Mouse (Mus musculus) myocyte (in vitro differentiated cells): Measurements from ENCODE around the gene Strbp. TPM values are rescaled to one million over a fixed set of nuclear protein-coding genes. Genes with fewer than 3 reads are reported as not detected.

Experiments used
- H3K27me3 ChIP-seq: one replicate; pipeline ENCODE4 v1.6.1; 2011; ENCODE audit not compliant: control insufficient read depth, insufficient read depth, insufficient read length
- H3K36me3 ChIP-seq: one replicate; pipeline ENCODE4 v1.6.1; 2011; ENCODE audit not compliant: control insufficient read depth, insufficient read depth
- H3K4me2 ChIP-seq: one replicate; pipeline ENCODE4 v1.6.1; 2011; ENCODE audit warnings: low read depth, control low read depth
- H3K4me3 ChIP-seq: one replicate; pipeline ENCODE4 v1.5.1; 2011; ENCODE audit warnings: mild to moderate bottlenecking, control low read depth, moderate library complexity
- H3K79me2 ChIP-seq: one replicate; pipeline ENCODE4 v1.6.1; 2011; ENCODE audit not compliant: control insufficient read depth, insufficient read depth
- H3ac ChIP-seq: one replicate; pipeline ENCODE4 v1.6.1; 2011; ENCODE audit not compliant: control insufficient read depth, insufficient read length
- CEBPB ChIP-seq: IDR thresholded peaks from 2 replicates; pipeline ENCODE4 v1.6.1; 2011; ENCODE audit warnings: mild to moderate bottlenecking, moderate library complexity; ENCODE audit not compliant: poor library complexity, insufficient read depth, severe bottlenecking
- E2F4 ChIP-seq: IDR thresholded peaks from one replicate; pipeline ENCODE4 v1.6.1; 2011; ENCODE audit warnings: mild to moderate bottlenecking, control low read depth, moderate library complexity; ENCODE audit not compliant: insufficient read depth
- MAX ChIP-seq: IDR thresholded peaks from one replicate; pipeline ENCODE4 v1.6.1; 2011; ENCODE audit warnings: low read depth, mild to moderate bottlenecking, control low read depth
- MYOD1 ChIP-seq, 3 experiments: IDR thresholded peaks; one replicate each; pipeline ENCODE4 v1.6.1; 2011; ENCODE audit warnings: control low read depth in 2 of 3, low read depth in 2 of 3, mild to moderate bottlenecking in 2 of 3, moderate library complexity in 1 of 3; ENCODE audit not compliant: insufficient read length in 2 of 3, control insufficient read depth in 1 of 3
- MYOG ChIP-seq, 3 experiments: IDR thresholded peaks; one replicate each; pipeline ENCODE4 v1.6.1; 2011; ENCODE audit warnings: control low read depth in 2 of 3, low read depth in 2 of 3, mild to moderate bottlenecking in 2 of 3; ENCODE audit not compliant: insufficient read length in 2 of 3, control insufficient read depth in 1 of 3, insufficient read depth in 1 of 3
- POLR2A ChIP-seq: IDR thresholded peaks from one replicate; pipeline ENCODE4 v1.6.1; 2011; ENCODE audit warnings: low read depth, mild to moderate bottlenecking, control low read depth, moderate library complexity; ENCODE audit not compliant: insufficient read length
- POLR2AphosphoS2 ChIP-seq: IDR thresholded peaks from one replicate; pipeline ENCODE4 v1.6.1; 2011; ENCODE audit warnings: low read depth, control low read depth; ENCODE audit not compliant: insufficient read length
- REST ChIP-seq: IDR thresholded peaks from one replicate; pipeline ENCODE4 v1.6.1; 2011; ENCODE audit warnings: mild to moderate bottlenecking, control low read depth, moderate library complexity; ENCODE audit not compliant: insufficient read depth, insufficient read length
- SRF ChIP-seq: IDR thresholded peaks from one replicate; pipeline ENCODE4 v1.6.1; 2011; ENCODE audit warnings: low read depth; ENCODE audit not compliant: control insufficient read depth, insufficient read length
- TCF12 ChIP-seq: IDR thresholded peaks from one replicate; pipeline ENCODE4 v1.6.1; 2011; ENCODE audit warnings: mild to moderate bottlenecking, control low read depth; ENCODE audit not compliant: poor library complexity, insufficient read depth, severe bottlenecking
- TCF3 ChIP-seq: IDR thresholded peaks from one replicate; pipeline ENCODE4 v1.6.1; 2011; ENCODE audit warnings: low read depth, control low read depth; ENCODE audit not compliant: insufficient read length
- USF1 ChIP-seq: IDR thresholded peaks from one replicate; pipeline ENCODE4 v1.6.1; 2011; ENCODE audit warnings: low read depth, mild to moderate bottlenecking, control low read depth, moderate library complexity
- polyA plus RNA-seq: library from polyadenylated mRNA; unstranded; fragments of >200 nt; fragmentation: generic; extraction: Trizol; gene quantifications from one replicate; pipeline ENCODE4 v1.2.1, GENCODE M21; 2012; ENCODE audit warnings: missing spikeins

Strbp gene
- polyA plus RNA-seq, 1 experiment: 2.4 TPM

GRCm38 (mm10) chr2:37687031-37687430 lies 16.6 kb downstream of the Strbp start:
- Histone ChIP-seq H3ac (no peak overlapping the region), H3K4me2 (no peak overlapping the region), H3K36me3 (no peaks in the 10 kb centered on the region), H3K79me2 (no peaks in the 10 kb centered on the region), H3K4me3 (no peak overlapping the region), H3K27me3 (no peaks in the 10 kb centered on the region)
- TF ChIP-seq TCF3 (no peak), POLR2AphosphoS2 (no peak), SRF (no peak), TCF12 (no peak), USF1 (no peak), REST (no peak), POLR2A (no peak), CEBPB (no peak), MYOG (IDR thresholded peaks at IDR 0.05; ENCODE audit: control insufficient read depth in 1 of 3, insufficient read depth in 1 of 3, insufficient read length in 2 of 3, low read depth in 2 of 3) (no peak), MYOD1 (IDR thresholded peaks at IDR 0.05; ENCODE audit: control insufficient read depth in 1 of 3, insufficient read length in 2 of 3, low read depth in 2 of 3) (no peak), MAX (no peak), E2F4 (no peak)

- TF ChIP-seq CEBPB (no peak), REST (no peak), TCF3 (no peak), TCF12 (no peak), MAX (no peak), POLR2AphosphoS2 (no peak), SRF (no peak), MYOD1 (IDR thresholded peaks at IDR 0.05; ENCODE audit: control insufficient read depth in 1 of 3, insufficient read length in 2 of 3, low read depth in 2 of 3) (no peak), E2F4 (no peak), POLR2A (no peak), USF1 (no peak), MYOG (IDR thresholded peaks at IDR 0.05; ENCODE audit: control insufficient read depth in 1 of 3, insufficient read depth in 1 of 3, insufficient read length in 2 of 3, low read depth in 2 of 3) (no peak)
- Histone ChIP-seq H3K27me3 (no peaks in the 10 kb centered on the region), H3K36me3 (no peaks in the 10 kb centered on the region), H3K79me2 (no peaks in the 10 kb centered on the region), H3K4me2 (no peak overlapping the region), H3ac (no peak overlapping the region), H3K4me3 (no peak overlapping the region)
Observed at GRCm38 (mm10) chr2:37684864-37685263, 18.8 kb downstream of the Strbp start.

- no peak overlapping the region for H3ac ChIP-seq
- no peak overlapping the region for H3K4me2 ChIP-seq
- H3K36me3 ChIP-seq: no peaks in the 10 kb centered on the region
- no peaks in the 10 kb centered on the region for H3K27me3 ChIP-seq
- no peak for TF ChIP-seq E2F4
- TF ChIP-seq USF1: no peak
- TF ChIP-seq MYOG (IDR thresholded peaks at IDR 0.05; ENCODE audit: control insufficient read depth in 1 of 3, insufficient read depth in 1 of 3, insufficient read length in 2 of 3, low read depth in 2 of 3): no peak
- TF ChIP-seq SRF: no peak
- TF ChIP-seq POLR2A: no peak
- TF ChIP-seq REST: no peak
- TF ChIP-seq TCF3: no peak
- no peak for TF ChIP-seq POLR2AphosphoS2
- TF ChIP-seq MAX: no peak
- no peak for TF ChIP-seq MYOD1 (IDR thresholded peaks at IDR 0.05; ENCODE audit: control insufficient read depth in 1 of 3, insufficient read length in 2 of 3, low read depth in 2 of 3)
- no peak for TF ChIP-seq TCF12
- TF ChIP-seq CEBPB: no peak
- no peak overlapping the region for H3K4me3 ChIP-seq
- no peaks in the 10 kb centered on the region for H3K79me2 ChIP-seq
Observed at GRCm38 (mm10) chr2:37682197-37682811, 21.4 kb downstream of the Strbp start.

GRCm38 (mm10) chr2:37651086-37651485 lies 52.6 kb downstream of the Strbp start:
- H3K36me3 ChIP-seq: no peaks in the 10 kb centered on the region
- H3K27me3 ChIP-seq: no peaks in the 10 kb centered on the region
- H3K4me2 ChIP-seq: no peak overlapping the region
- TF ChIP-seq CEBPB (no peak), TCF12 (no peak), MYOG (IDR thresholded peaks at IDR 0.05; ENCODE audit: control insufficient read depth in 1 of 3, insufficient read depth in 1 of 3, insufficient read length in 2 of 3, low read depth in 2 of 3) (no peak), POLR2A (no peak), POLR2AphosphoS2 (no peak), MAX (no peak), MYOD1 (IDR thresholded peaks at IDR 0.05; ENCODE audit: control insufficient read depth in 1 of 3, insufficient read length in 2 of 3, low read depth in 2 of 3) (no peak), TCF3 (no peak), USF1 (no peak), E2F4 (no peak), SRF (no peak), REST (no peak)
- H3K4me3 ChIP-seq: no peak overlapping the region
- H3K79me2 ChIP-seq: no peaks in the 10 kb centered on the region
- H3ac ChIP-seq: no peak overlapping the region
